Mouse (Mus musculus) left cerebral cortex, adult 18-20 months (tissue): ENCODE measurements around the gene Aco1. TPM values are rescaled to one million over a fixed set of nuclear protein-coding genes. Genes with fewer than 3 reads are reported as not detected.

Experiments used
- total RNA-seq, 2 experiments: library from RNA; stranded (reverse); gene quantifications; 2 replicates each; pipeline ENCODE4 v1.2.3; 2021

The Aco1 gene
- total RNA-seq, 2 experiments from 2014 or later, result 22.7 to 28.0 TPM

Other genes with a start within 250 kb of the Aco1 start
- 1 to 10 TPM; 4.0 to 4.4 TPM for gene Ddx58, start 96.7 kb downstream of the Aco1 start, total RNA-seq
- gene Smim27, start 126.5 kb downstream of the Aco1 start, total RNA-seq, result 10 to 100 TPM; 12.6 to 13.6 TPM
- 10 to 100 TPM; 20.2 to 21.6 TPM for gene Topors, start 126.8 kb downstream of the Aco1 start, total RNA-seq
- 100 to 1,000 TPM; 180 to 195 TPM for gene Ndufb6, start 136.3 kb downstream of the Aco1 start, total RNA-seq